Mouse (Mus musculus) embryonic fibroblast, embryonic 13.5 days (primary cell): ENCODE measurements around the gene Vamp1.

Experiments
- CTCF ChIP-seq: IDR thresholded peaks from 2 replicates; pipeline ENCODE4 v1.5.1; 2011; ENCODE audit warnings: mild to moderate bottlenecking, control low read depth, low read length, moderate library complexity, borderline replicate concordance; ENCODE audit not compliant: insufficient read depth
- POLR2A ChIP-seq: IDR thresholded peaks from 2 replicates; pipeline ENCODE4 v1.6.1; 2011; ENCODE audit warnings: low read depth, mild to moderate bottlenecking, control low read depth, low read length, moderate library complexity

DNA sequence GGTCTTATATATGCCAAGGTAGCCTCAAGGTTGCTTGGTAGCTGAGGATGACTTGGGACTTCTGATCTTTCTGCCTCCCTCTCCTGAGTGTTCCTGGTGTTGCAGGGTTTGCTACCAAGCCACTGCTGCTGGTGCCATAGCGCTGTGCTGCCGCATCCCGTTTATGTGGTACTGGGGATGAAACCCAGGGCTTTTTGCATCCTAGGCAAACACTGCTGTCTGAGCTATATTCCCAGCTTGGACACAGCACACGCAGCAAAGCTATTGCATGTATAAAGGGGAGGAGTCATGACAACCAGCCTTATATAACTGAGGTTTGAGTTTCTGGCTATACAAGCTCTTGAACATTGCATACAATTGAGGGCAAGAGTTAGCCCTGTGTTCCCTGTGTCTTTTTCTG, 22.1 kb downstream of the Vamp1 start:
- no peak for TF ChIP-seq POLR2A
- no peak for TF ChIP-seq CTCF
